Mouse (Mus musculus): ENCODE results near the gene Ephb6. TPM values are rescaled to one million over a fixed set of nuclear protein-coding genes. Genes with fewer than 3 reads are reported as not detected.

Ephb6 gene
- polyA plus RNA-seq, 1 experiment, result 16.2 TPM

DNA sequence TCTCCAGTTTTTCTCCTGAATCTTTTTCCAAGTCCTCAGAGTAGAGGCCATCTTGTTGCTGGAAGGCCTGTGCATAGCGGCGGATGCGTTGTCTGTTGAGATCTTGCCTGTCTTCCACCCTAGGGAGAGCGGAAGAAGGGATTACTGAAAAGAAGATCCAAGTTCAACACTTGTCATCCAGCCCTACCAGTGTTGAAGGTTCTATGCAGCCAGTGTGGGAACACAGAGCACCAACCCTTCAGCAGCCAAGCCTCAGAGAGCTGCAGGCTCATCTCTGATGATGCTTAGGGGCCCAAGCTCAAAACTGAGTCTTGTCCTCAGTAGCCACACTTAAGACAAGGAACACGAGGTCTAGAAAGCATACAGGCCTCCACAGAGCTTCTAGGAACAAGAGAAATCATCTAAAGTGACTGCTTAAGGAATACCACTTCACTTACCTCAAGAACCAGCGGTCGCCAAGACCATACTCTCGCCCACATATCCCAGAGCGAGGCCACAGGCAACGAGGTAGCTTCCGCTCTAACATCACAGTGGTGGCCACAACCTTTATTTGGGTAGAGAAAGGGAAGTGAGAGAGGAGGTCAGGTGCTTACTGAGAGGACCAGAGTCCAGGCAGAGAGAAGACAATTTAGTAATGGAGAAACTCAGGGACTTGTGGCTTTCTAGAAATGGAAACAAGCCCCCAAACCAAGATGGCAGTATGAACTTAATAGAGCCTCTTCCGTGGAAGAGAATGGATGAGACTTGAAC is 16.1 kb downstream of the Ephb6 start:
- Histone ChIP-seq H3K4me1 (ENCODE audit: control insufficient read depth, insufficient read depth, low read length) (no peaks in the 10 kb centered on the region), H3K4me3 (replicated peaks; ENCODE audit: extremely low read depth, low read depth, low read length) (no peak overlapping the region)
- DNase-seq, result no peak
- 84% methylated on average over 12 of the region's 12 CpGs for WGBS
- TF ChIP-seq POLR2A (IDR thresholded peaks at IDR 0.05; ENCODE audit: borderline replicate concordance, extremely low read depth, low read depth, low read length) (no peak), CTCF (IDR thresholded peaks at IDR 0.05; ENCODE audit: insufficient read depth, low read length) (no peak)

DNA sequence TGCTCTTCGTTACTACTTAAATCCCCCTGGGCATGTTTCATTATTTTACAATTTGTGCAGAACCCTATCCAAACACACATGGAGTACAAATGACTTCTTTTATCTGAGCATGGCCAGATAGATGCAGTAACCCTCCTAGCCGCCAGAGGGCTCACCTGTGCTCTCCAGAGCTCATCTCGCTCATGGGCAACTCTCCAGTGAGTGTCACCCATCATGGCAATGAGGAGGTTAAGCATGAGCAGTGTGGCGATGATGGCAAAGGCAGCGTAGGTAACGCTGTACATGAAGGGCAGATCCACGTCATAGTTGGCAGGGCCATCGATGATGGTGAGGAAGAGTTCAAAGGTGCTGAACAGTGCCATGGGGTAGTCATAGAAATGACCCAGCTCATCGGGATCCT is 17.4 kb downstream of the Ephb6 start:
- H3K4me3 ChIP-seq (replicated peaks; ENCODE audit: extremely low read depth, low read depth, low read length), result no peak overlapping the region
- H3K4me1 ChIP-seq (ENCODE audit: control insufficient read depth, insufficient read depth, low read length), result no peaks in the 10 kb centered on the region
- TF ChIP-seq CTCF (IDR thresholded peaks at IDR 0.05; ENCODE audit: insufficient read depth, low read length), result peak; percentile 70
- TF ChIP-seq POLR2A (IDR thresholded peaks at IDR 0.05; ENCODE audit: borderline replicate concordance, extremely low read depth, low read depth, low read length), result no peak
- WGBS, result 68% methylated on average over 9 of the region's 9 CpGs
- no peak for DNase-seq

DNA sequence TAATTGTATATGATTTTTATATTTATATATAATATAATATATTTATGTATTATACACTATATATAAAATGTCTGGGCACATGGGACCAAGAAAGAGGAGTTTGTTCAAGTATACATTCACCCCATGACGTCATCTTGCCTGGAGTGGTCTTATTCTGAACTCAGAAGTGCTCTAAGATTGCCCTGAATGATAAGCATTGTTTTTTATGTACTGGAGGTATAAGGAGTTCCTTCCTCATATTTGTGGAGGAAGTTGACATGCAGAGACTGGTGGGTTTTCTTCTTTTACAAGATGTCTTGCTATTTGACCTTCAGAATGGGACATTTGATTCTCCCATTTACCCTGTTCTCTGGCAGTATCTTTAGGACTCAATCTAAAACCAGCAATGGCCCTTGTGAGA is 22.9 kb downstream of the Ephb6 start:
- no peak for DNase-seq
- Histone ChIP-seq H3K4me3 (replicated peaks; ENCODE audit: extremely low read depth, low read depth, low read length) (no peak overlapping the region), H3K4me1 (ENCODE audit: control insufficient read depth, insufficient read depth, low read length) (no peaks in the 10 kb centered on the region)
- WGBS, result 37% methylated on average over 1 of the region's 1 CpGs
- TF ChIP-seq POLR2A (IDR thresholded peaks at IDR 0.05; ENCODE audit: borderline replicate concordance, extremely low read depth, low read depth, low read length) (no peak), CTCF (IDR thresholded peaks at IDR 0.05; ENCODE audit: insufficient read depth, low read length) (no peak)

GRCm38 (mm10) chr6:41630791-41631190 is 25.5 kb downstream of the Ephb6 start:
- no peak for DNase-seq
- no peak for TF ChIP-seq POLR2A (IDR thresholded peaks at IDR 0.05; ENCODE audit: borderline replicate concordance, extremely low read depth, low read depth, low read length)
- no peak for TF ChIP-seq CTCF (IDR thresholded peaks at IDR 0.05; ENCODE audit: insufficient read depth, low read length)
- Histone ChIP-seq H3K4me1 (ENCODE audit: control insufficient read depth, insufficient read depth, low read length) (no peaks in the 10 kb centered on the region), H3K4me3 (replicated peaks; ENCODE audit: extremely low read depth, low read depth, low read length) (no peak overlapping the region)
- 52% methylated on average over 2 of the region's 2 CpGs for WGBS

DNA sequence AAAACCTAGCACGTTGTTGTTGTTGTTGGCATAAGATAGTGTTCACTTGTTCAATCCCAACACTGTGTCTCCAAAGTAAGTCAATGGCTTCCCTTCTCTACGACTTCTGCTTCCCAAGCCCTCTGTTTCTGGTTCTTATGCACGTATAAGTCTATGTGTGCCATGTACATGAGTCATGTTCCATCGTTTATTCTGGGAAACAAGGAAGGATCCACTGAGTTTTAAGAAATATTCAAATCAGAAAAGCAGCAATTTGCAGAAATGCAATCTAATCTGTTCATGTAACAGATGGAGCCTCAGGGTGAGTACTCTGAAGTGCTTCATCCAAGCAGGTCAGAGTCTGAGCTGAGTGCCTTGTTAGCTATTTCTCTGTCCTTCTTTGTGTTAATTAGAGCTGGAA is 26.3 kb downstream of the Ephb6 start:
- DNase-seq, result no peak
- TF ChIP-seq POLR2A (IDR thresholded peaks at IDR 0.05; ENCODE audit: borderline replicate concordance, extremely low read depth, low read depth, low read length) (no peak), CTCF (IDR thresholded peaks at IDR 0.05; ENCODE audit: insufficient read depth, low read length) (no peak)
- Histone ChIP-seq H3K4me1 (ENCODE audit: control insufficient read depth, insufficient read depth, low read length) (no peaks in the 10 kb centered on the region), H3K4me3 (replicated peaks; ENCODE audit: extremely low read depth, low read depth, low read length) (no peak overlapping the region)
- 71% methylated on average over 4 of the region's 4 CpGs for WGBS

- DNase-seq, result no peak
- TF ChIP-seq CTCF (IDR thresholded peaks at IDR 0.05; ENCODE audit: insufficient read depth, low read length) (no peak), POLR2A (IDR thresholded peaks at IDR 0.05; ENCODE audit: borderline replicate concordance, extremely low read depth, low read depth, low read length) (no peak)
- H3K4me1 ChIP-seq (ENCODE audit: control insufficient read depth, insufficient read depth, low read length), result no peaks in the 10 kb centered on the region
- WGBS, result 38% methylated on average over 1 of the region's 1 CpGs
- no peak overlapping the region for H3K4me3 ChIP-seq (replicated peaks; ENCODE audit: extremely low read depth, low read depth, low read length)
Measured at GRCm38 (mm10) chr6:41635211-41635610, 29.9 kb downstream of the Ephb6 start.

DNA sequence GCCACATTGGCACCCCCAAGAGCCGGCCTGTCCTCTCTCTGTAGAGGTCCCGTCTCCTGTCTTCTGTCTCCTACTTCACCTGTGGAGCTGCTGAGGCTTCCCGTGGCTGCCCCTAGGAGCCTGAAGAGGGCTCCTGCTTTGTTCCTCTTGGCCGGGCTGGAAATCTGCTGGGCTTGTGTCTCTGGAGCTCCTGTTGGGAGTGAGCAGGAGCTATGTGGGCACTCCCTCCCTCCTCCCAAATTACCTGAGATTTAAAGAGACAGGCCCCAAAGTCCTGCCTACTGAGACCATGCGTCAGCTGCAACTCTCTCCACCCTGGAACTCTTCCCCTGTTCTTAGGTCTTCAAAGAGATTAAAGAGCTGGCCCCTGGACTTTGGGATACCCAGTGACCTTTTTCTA is 30.9 kb downstream of the Ephb6 start, which contains the start of gene Trpv6:
Trpv6 (minus strand) TSS at position 228 of the 400 bp plus-strand sequence.
- Histone ChIP-seq H3K4me1 (ENCODE audit: control insufficient read depth, insufficient read depth, low read length) (no peaks in the 10 kb centered on the region), H3K4me3 (replicated peaks; ENCODE audit: extremely low read depth, low read depth, low read length) (peak within 1 kb of the TSS; percentile 0)
- TF ChIP-seq POLR2A (IDR thresholded peaks at IDR 0.05; ENCODE audit: borderline replicate concordance, extremely low read depth, low read depth, low read length) (no peak), CTCF (IDR thresholded peaks at IDR 0.05; ENCODE audit: insufficient read depth, low read length) (no peak)
- no peak for DNase-seq
- WGBS, result 22% methylated on average over 5 of the region's 5 CpGs

GRCm38 (mm10) chr6:41637393-41637792 is 32.1 kb downstream of the Ephb6 start:
- 44% methylated on average over 1 of the region's 1 CpGs for WGBS
- H3K4me1 ChIP-seq (ENCODE audit: control insufficient read depth, insufficient read depth, low read length), result no peaks in the 10 kb centered on the region
- no peak for TF ChIP-seq POLR2A (IDR thresholded peaks at IDR 0.05; ENCODE audit: borderline replicate concordance, extremely low read depth, low read depth, low read length)
- TF ChIP-seq CTCF (IDR thresholded peaks at IDR 0.05; ENCODE audit: insufficient read depth, low read length), result no peak
- no peak for DNase-seq
- H3K4me3 ChIP-seq (replicated peaks; ENCODE audit: extremely low read depth, low read depth, low read length), result no peak overlapping the region

DNA sequence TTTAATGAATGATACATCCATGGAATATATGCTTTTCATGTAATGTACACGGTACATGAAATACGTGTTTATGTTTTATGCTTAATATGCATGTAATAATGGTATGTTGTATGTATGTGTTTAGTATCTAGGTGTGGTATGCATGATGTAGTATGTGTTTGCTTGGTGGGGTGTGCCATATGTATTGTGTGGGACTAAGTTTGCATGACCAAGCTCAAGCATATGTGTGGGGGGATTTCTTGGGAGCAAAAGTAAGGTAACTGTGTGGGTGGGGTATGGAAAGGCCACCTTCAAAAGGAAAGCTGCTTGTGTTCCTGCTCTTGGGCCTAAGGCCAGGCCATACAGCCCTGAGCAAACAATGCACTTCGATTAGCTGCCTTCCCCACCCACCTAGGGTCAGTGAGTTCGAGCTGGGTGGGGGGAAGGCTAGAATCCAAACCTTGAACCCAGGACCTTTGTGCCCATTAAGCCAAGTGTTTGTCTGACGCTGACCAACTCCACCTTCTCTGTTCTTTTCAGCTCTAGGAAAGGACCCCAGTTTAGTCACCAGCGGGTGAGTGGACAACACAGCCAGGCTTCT is 32.7 kb downstream of the Ephb6 start:
- no peak overlapping the region for H3K4me3 ChIP-seq (replicated peaks; ENCODE audit: extremely low read depth, low read depth, low read length)
- WGBS, result 67% methylated on average over 6 of the region's 6 CpGs
- no peak for DNase-seq
- no peaks in the 10 kb centered on the region for H3K4me1 ChIP-seq (ENCODE audit: control insufficient read depth, insufficient read depth, low read length)
- TF ChIP-seq POLR2A (IDR thresholded peaks at IDR 0.05; ENCODE audit: borderline replicate concordance, extremely low read depth, low read depth, low read length) (no peak), CTCF (IDR thresholded peaks at IDR 0.05; ENCODE audit: insufficient read depth, low read length) (no peak)

DNA sequence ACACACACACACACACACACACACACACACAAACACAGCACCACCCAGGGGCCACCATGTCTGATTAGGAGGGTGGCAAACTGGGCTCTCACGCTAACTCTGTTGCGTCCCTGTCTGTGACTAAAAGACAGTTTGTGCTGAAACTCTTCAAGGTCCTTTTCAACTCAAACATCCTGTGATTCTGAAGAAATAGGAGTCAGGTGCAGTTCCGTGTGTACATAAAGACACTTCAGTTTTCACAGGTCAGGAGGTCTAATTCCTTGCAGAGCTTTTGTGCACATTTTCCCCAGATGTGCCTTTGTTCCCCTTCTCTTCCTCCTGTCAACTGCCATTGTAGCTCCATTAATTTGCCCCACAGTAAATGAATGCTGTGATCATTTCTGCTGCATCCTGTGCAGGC is 35.2 kb downstream of the Ephb6 start:
- TF ChIP-seq POLR2A (IDR thresholded peaks at IDR 0.05; ENCODE audit: borderline replicate concordance, extremely low read depth, low read depth, low read length) (no peak), CTCF (IDR thresholded peaks at IDR 0.05; ENCODE audit: insufficient read depth, low read length) (no peak)
- H3K4me1 ChIP-seq (ENCODE audit: control insufficient read depth, insufficient read depth, low read length), result no peaks in the 10 kb centered on the region
- DNase-seq, result no peak
- H3K4me3 ChIP-seq (replicated peaks; ENCODE audit: extremely low read depth, low read depth, low read length), result no peak overlapping the region
- WGBS, result 48% methylated on average over 3 of the region's 3 CpGs
